Mouse (Mus musculus) gastrocnemius, adult 2 months (tissue): ENCODE data around the gene Phactr4. TPM values are rescaled to one million over a fixed set of nuclear protein-coding genes. Genes with fewer than 3 reads are reported as not detected.

ENCODE experiments used
- DNase-seq: peaks from one replicate; pipeline ENCODE4 v3.0.0; 2022
- H3K27ac ChIP-seq: fragments of 200-600 bp; 2 replicates; pipeline ENCODE4 v1.8.1; 2022; ENCODE audit warnings: mild to moderate bottlenecking
- H3K4me3 ChIP-seq: fragments of 200-600 bp; 2 replicates; pipeline ENCODE4 v1.8.1; 2022; ENCODE audit warnings: mild to moderate bottlenecking, moderate library complexity
- CTCF ChIP-seq: fragments of 200-600 bp; IDR thresholded peaks from 2 replicates; pipeline ENCODE4 v1.8.1; 2022; ENCODE audit warnings: antibody characterized with exemption, mild to moderate bottlenecking, moderate library complexity
- intact Hi-C: fragments of 180-260 bp; cut with DNase I; formaldehyde crosslinking; loops from one replicate; pipeline ENCODE4 v1.15.1; 2025
- microRNA-seq: library from miRNA; unstranded; fragments of <30 nt; microRNA quantifications from one replicate; pipeline ENCODE4 v1.2.0, GENCODE M21; 2021
- total RNA-seq, 2 experiments: library from RNA; stranded (reverse); gene quantifications; 2 replicates each; pipeline ENCODE4 v1.2.3; 2021

Phactr4 gene
- total RNA-seq, 2 experiments from 2014 or later = 14.6 to 15.6 TPM

DNA sequence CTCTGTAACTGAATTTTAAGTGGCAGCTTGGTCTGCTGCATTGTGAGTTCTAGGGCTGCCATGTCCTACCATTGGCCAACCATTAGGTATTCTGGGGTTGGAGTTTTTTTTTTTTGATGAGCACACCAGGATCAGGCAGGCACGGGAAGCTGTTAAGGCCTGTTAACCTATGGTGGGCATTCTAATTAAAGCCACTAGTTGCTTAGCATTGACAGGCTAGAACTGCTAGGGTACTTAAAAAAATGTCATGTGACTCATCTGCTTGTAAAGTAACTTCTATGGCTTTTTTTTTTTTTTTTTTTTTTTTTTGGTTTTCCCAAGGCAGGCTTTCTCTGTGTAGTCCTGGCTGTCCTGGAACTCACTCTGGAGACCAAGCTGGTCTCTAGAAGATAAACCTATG, 111.1 kb downstream of the Phactr4 start:
- intact Hi-C loops = no loop called here
- Histone ChIP-seq H3K4me3 (no peak overlapping the region), H3K27ac (no peak overlapping the region)
- no peak for TF ChIP-seq CTCF
- DNase-seq = no peak

DNA sequence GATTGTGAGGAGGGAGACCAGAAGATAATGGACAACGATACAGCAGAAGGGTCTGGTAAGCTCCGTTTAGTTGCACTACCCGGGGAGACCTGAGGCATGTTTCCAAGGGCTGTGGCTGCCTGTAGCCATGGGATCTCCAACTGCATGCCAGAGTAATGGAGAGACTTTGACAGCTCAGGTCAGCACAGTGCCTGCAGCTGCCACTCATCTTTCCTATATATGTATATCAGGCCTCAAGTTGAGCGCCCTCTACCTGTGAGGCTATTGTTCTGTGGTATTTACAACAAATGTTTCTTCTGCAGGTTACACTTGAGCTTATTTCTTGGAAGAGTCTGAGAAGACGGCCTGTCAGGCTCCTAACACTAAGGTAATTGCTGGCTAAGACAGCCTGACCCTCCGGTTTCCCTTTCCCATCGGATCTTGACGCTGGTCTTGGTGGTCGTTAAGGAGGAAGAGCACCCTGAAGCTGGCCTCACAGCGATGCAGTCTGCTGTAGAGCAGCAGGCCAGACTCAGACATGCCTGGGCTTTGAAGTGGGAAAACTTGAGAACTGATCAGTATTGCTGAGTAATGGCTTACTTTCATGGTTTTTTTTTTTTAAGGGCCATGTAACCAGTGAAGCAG, 112.3 kb downstream of the Phactr4 start:
- peak; percentile 75 for DNase-seq
- TF ChIP-seq CTCF = peak; percentile 67
- Histone ChIP-seq H3K4me3 (peak overlapping the region; percentile 96), H3K27ac (peak overlapping the region; percentile 94)
- intact Hi-C loops = loop anchor here (2.0 kb wide), 1 partner anchor 19 kb away; the partner anchor contains the start of gene Trnau1ap

DNA sequence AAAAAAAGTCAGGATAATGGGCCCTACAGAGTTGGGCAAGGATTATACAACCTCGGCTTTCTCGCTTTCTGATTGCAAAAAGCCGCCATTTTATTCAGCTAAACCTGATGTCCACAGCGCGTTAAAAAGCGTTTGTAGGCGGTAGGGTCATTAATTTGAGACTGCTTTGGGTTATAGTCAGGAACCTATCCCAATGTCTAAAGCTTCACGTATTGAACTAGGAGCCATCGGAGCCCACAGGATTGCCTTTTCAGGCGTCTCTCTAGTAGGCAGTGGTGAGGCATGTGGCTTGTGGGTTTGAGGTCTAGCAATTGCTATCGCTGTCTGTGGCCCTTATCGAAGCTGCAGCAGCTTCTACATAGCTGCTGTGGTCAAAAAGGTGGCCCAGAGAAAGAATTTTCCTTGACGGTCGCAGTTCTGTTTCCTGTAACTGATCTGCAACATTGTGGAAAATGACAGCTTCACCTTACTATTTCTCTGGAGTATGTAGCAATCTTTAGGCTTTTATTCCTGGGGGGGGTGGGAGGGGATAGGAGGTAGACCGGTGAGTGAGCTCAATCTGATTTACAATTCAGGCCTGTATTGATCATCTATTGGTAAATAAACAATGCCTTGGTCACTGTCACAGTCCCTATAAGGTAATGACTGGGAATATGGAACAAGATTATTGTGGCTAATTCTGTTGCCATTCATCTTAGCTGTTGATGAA, 113.0 kb downstream of the Phactr4 start:
- peak overlapping the region; percentile 96 for H3K4me3 ChIP-seq
- intact Hi-C loops = loop anchor here (2.0 kb wide), 1 partner anchor 20 kb away; the partner anchor contains the start of gene Trnau1ap
- DNase-seq = no peak
- no peak for TF ChIP-seq CTCF
- peak overlapping the region; percentile 94 for H3K27ac ChIP-seq

DNA sequence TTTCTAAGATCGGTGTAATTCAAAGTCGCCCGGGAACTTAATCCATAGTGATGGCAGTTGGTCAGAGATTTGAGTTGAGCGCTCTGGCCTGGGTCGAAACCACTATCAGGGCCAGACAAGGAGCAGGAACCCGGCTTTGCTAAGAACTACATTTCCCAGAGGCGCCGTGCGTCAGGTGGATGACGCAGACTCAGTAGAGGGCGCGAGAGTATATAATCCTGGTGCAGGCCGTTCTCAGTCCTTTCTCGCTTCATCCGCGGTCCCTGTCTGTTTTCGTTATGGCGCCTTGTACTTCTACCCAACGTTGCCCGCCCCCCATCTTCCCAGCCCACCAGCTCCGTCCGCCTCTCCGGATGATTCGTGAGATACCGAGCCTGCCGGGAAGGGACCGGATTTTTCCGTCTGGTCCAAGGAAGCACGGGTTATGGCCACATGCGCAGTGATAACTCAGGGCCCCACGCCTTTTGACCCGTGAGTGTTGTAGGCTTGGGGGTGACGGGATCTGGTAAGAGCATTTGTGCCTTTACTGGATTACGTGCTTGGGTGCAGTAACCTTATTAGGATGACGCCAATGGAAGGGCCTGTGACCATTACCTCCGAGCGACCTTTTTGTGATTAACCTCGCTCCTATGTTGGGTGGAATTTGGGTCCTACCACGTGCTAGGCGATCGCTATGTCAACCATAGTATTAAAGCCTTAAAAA, 113.7 kb downstream of the Phactr4 start:
- DNase-seq = peak; percentile 92
- intact Hi-C loops = loop anchor here (2.0 kb wide), 1 partner anchor 20 kb away; the partner anchor contains the start of gene Trnau1ap
- H3K4me3 ChIP-seq = peak overlapping the region; percentile 96
- no peak for TF ChIP-seq CTCF
- peak overlapping the region; percentile 94 for H3K27ac ChIP-seq

DNA sequence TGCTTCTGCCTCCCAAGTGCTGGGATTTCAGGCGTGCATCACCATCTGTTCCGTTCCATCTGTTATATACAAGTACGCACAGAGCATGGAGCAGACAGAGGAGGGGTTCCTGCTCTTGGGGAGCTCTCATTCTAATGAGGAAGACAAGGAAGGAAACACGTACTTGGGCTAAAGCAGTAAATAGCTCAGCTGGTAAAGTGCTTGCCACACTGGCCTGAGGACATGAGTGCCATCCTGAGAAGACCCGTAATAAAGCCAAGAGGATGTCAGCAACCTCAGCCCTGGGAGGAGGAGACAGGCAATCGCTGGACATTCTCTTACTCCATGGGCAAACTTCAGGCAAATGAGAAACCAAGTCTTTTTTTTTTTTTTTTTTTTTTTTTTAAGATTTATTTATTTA, 116.3 kb downstream of the Phactr4 start:
- intact Hi-C loops = no loop called here
- TF ChIP-seq CTCF = no peak
- Histone ChIP-seq H3K4me3 (no peak overlapping the region), H3K27ac (no peak overlapping the region)
- DNase-seq = no peak

Small RNA genes lying within 50 kb of the gene (microRNA-seq; reads per million reads assigned to microRNA genes)
- gene Gm25707 = not detected

Other genes with a start within 250 kb of the Phactr4 start
- 10 to 100 TPM; 27.3 to 27.6 TPM for gene Ythdf2, start 210.2 kb downstream of the Phactr4 start, total RNA-seq
- gene Gmeb1, start 160.9 kb downstream of the Phactr4 start, total RNA-seq = 10 to 100 TPM in 1 of 2 experiments, 1 to 10 TPM in 1; 8.7 to 10.6 TPM
- gene Taf12, start 148.1 kb downstream of the Phactr4 start, total RNA-seq = 10 to 100 TPM; 34.7 to 38.4 TPM
- under 1 TPM in 1 of 2 experiments, not detected in 1; 0.33 TPM for gene Rab42, start 119.1 kb downstream of the Phactr4 start, total RNA-seq
- gene Trnau1ap, start 93.0 kb downstream of the Phactr4 start, total RNA-seq = 10 to 100 TPM; 10.4 to 11.7 TPM
- gene Rcc1, start 68.9 kb downstream of the Phactr4 start, total RNA-seq = 1 to 10 TPM; 7.7 to 7.8 TPM
- 1 to 10 TPM; 2.9 to 3.3 TPM for gene Med18, start 41.4 kb upstream of the Phactr4 start, total RNA-seq
- 1 to 10 TPM; 1.5 to 2.1 TPM for gene Sesn2, start 88.0 kb upstream of the Phactr4 start, total RNA-seq
- 10 to 100 TPM; 41.0 to 60.0 TPM for gene Atpif1, start 111.2 kb upstream of the Phactr4 start, total RNA-seq
- 10 to 100 TPM; 47.2 to 59.3 TPM for gene Dnajc8, start 113.1 kb upstream of the Phactr4 start, total RNA-seq
- under 1 TPM; 0.56 to 0.98 TPM for gene Ptafr, start 141.6 kb upstream of the Phactr4 start, total RNA-seq
- gene Eya3, start 216.5 kb upstream of the Phactr4 start, total RNA-seq = 10 to 100 TPM; 11.2 to 15.5 TPM